19 mouse cellular contexts compared by ENCODE assay signal in genomic region chr12:57530474-57530873, GRCm38 (mm10). TPM values are rescaled to one million over a fixed set of nuclear protein-coding genes. Genes with fewer than 3 reads are reported as not detected.
DNase-seq lines count a peak whose midpoint lies in the region; ATAC-seq lines count a peak whose summit lies in the region.
"Had no signal": no experiment of that assay in that cellular context is flagged by ENCODE, and none has a peak within 500 bp of the region (broad histone marks: within the 10 kb centered on the region; RNA-seq: fewer than 3 reads in every experiment).

No protein-coding gene starts in this region.

- ATAC-seq in neural tube, embryonic 12.5 days (ENCODE audit: low FRiP score, low read depth) = peak; percentile 79
- ATAC-seq in neural tube, embryonic 15.5 days (ENCODE audit: low FRiP score) = no peak; the same call in 1 of the 2 replicates
- peak; percentile 71 for ATAC-seq in forebrain, embryonic 16.5 days
- ATAC-seq in midbrain, embryonic 11.5 days (ENCODE audit: low FRiP score) = peak; percentile 53
- ATAC-seq: intestine, embryonic 15.5 days; liver, embryonic 12.5 days had no signal

- no peak overlapping the region for H3K27ac ChIP-seq in neural tube, embryonic 12.5 days
- no peak overlapping the region for H3K27ac ChIP-seq in neural tube, embryonic 15.5 days (replicated peaks)
- no peak overlapping the region for H3K27ac ChIP-seq in forebrain, embryonic 16.5 days (ENCODE audit: low read length)
- no peak overlapping the region for H3K27ac ChIP-seq in midbrain, embryonic 11.5 days (ENCODE audit: low read depth, low read length)
- H3K27ac ChIP-seq: heart, adult 2 months; intestine, embryonic 15.5 days; liver, embryonic 12.5 days; stomach, postnatal 0 days had no signal

- peak; percentile 96 for DNase-seq in midbrain, embryonic 11.5 days (ENCODE audit: low spot score, missing footprints)
- DNase-seq in layer of hippocampus, adult 8-10 months (ENCODE audit: low spot score in 2 of 2) = no peak
- DNase-seq in gastrocnemius, postnatal 25 days = no peak
- DNase-seq in urinary bladder, postnatal 14 days (ENCODE audit: low spot score) = no peak
- DNase-seq: adrenal gland, postnatal 36 days; heart, adult 2 months; left cerebral cortex, postnatal 4 days; lung, postnatal 14 days; thymus, postnatal 36 days had no signal

- peaks cover 43% of the 10 kb centered on the region for H3K27me3 ChIP-seq in neural tube, embryonic 12.5 days (replicated peaks)
- peaks cover 71% of the 10 kb centered on the region for H3K27me3 ChIP-seq in neural tube, embryonic 15.5 days (replicated peaks)
- H3K27me3 ChIP-seq in forebrain, embryonic 16.5 days (replicated peaks; ENCODE audit: control insufficient read depth, insufficient read depth, low read length) = peaks cover 28% of the 10 kb centered on the region
- H3K27me3 ChIP-seq in midbrain, embryonic 11.5 days (ENCODE audit: control insufficient read depth, insufficient read depth, low read length) = peaks cover 57% of the 10 kb centered on the region

- WGBS in neural tube, embryonic 12.5 days = 6% methylated on average over 9 of the region's 9 CpGs
- 6% methylated on average over 9 of the region's 9 CpGs for WGBS in neural tube, embryonic 15.5 days
- WGBS in forebrain, embryonic 16.5 days = 3% methylated on average over 9 of the region's 9 CpGs
- 3% methylated on average over 9 of the region's 9 CpGs for WGBS in midbrain, embryonic 11.5 days

- no peak overlapping the region for H3K4me3 ChIP-seq in neural tube, embryonic 12.5 days
- no peak overlapping the region for H3K4me3 ChIP-seq in neural tube, embryonic 15.5 days (replicated peaks)
- no peak overlapping the region for H3K4me3 ChIP-seq in forebrain, embryonic 16.5 days (replicated peaks; ENCODE audit: low read length)
- H3K4me3 ChIP-seq in midbrain, embryonic 11.5 days (ENCODE audit: low read depth, low read length) = no peak overlapping the region
- H3K4me3 ChIP-seq: heart, adult 2 months; intestine, embryonic 15.5 days; liver, embryonic 12.5 days had no signal

- no peak overlapping the region for H3K4me2 ChIP-seq in neural tube, embryonic 12.5 days (replicated peaks)
- no peak overlapping the region for H3K4me2 ChIP-seq in neural tube, embryonic 15.5 days
- no peak overlapping the region for H3K4me2 ChIP-seq in forebrain, embryonic 16.5 days (ENCODE audit: low read length)
- no peak overlapping the region for H3K4me2 ChIP-seq in midbrain, embryonic 11.5 days
- H3K4me2 ChIP-seq: intestine, embryonic 15.5 days; liver, embryonic 12.5 days had no signal

- no peaks in the 10 kb centered on the region for H3K36me3 ChIP-seq in neural tube, embryonic 12.5 days
- no peaks in the 10 kb centered on the region for H3K36me3 ChIP-seq in neural tube, embryonic 15.5 days
- H3K36me3 ChIP-seq in forebrain, embryonic 16.5 days (ENCODE audit: control insufficient read depth, insufficient read depth) = no peaks in the 10 kb centered on the region
- no peaks in the 10 kb centered on the region for H3K36me3 ChIP-seq in midbrain, embryonic 11.5 days (ENCODE audit: control insufficient read depth, insufficient read depth, low read length)
- H3K36me3 ChIP-seq: intestine, embryonic 15.5 days; liver, embryonic 12.5 days had no signal

- H3K4me1 ChIP-seq in neural tube, embryonic 12.5 days = peaks cover 11% of the 10 kb centered on the region; the same call in 1 of the 2 replicates
- peaks cover 3% of the 10 kb centered on the region; the same call in 1 of the 2 replicates for H3K4me1 ChIP-seq in neural tube, embryonic 15.5 days
- peaks cover 8% of the 10 kb centered on the region; the same call in 1 of the 2 replicates for H3K4me1 ChIP-seq in forebrain, embryonic 16.5 days (replicated peaks; ENCODE audit: control insufficient read depth, insufficient read depth, low read length)
- peaks cover 19% of the 10 kb centered on the region for H3K4me1 ChIP-seq in midbrain, embryonic 11.5 days (ENCODE audit: control insufficient read depth, insufficient read depth, low read length)
- H3K4me1 ChIP-seq: liver, embryonic 12.5 days had no signal

- no peak overlapping the region for H3K9ac ChIP-seq in neural tube, embryonic 12.5 days
- no peak overlapping the region for H3K9ac ChIP-seq in neural tube, embryonic 15.5 days (replicated peaks)
- no peak overlapping the region for H3K9ac ChIP-seq in forebrain, embryonic 16.5 days (replicated peaks; ENCODE audit: low read depth, low read length)
- no peak overlapping the region for H3K9ac ChIP-seq in midbrain, embryonic 11.5 days (ENCODE audit: low read length)
- H3K9ac ChIP-seq: intestine, embryonic 15.5 days; liver, embryonic 12.5 days had no signal

- no peaks in the 10 kb centered on the region for H3K9me3 ChIP-seq in neural tube, embryonic 12.5 days
- H3K9me3 ChIP-seq in neural tube, embryonic 15.5 days (replicated peaks) = no peaks in the 10 kb centered on the region
- no peaks in the 10 kb centered on the region for H3K9me3 ChIP-seq in forebrain, embryonic 16.5 days (ENCODE audit: control insufficient read depth, low read length)
- H3K9me3 ChIP-seq in midbrain, embryonic 11.5 days (ENCODE audit: control insufficient read depth, low read length) = no peaks in the 10 kb centered on the region
- H3K9me3 ChIP-seq: intestine, embryonic 15.5 days; liver, embryonic 12.5 days had no signal

RNA-seq across cellular contexts. Expression of gene Foxa1, which starts 16.2 kb away (rescaled TPM):
- polyA plus RNA-seq in neural tube, embryonic 12.5 days (2016; fragmentation: Nextera tagmentation; extraction: Ambion mirVana) = 1.3 and 1.8 TPM in 2 replicates
- 0.40 and 1.1 TPM in 2 replicates for polyA plus RNA-seq in neural tube, embryonic 15.5 days (2015; fragmentation: Nextera tagmentation; extraction: Ambion mirVana)
- polyA plus RNA-seq in forebrain, embryonic 16.5 days (2015; fragmentation: Nextera tagmentation; extraction: Ambion mirVana) = 0.16 TPM in 1 of 2 replicates, not detected in the other
- 6.8 and 10.5 TPM in 2 replicates for polyA plus RNA-seq in midbrain, embryonic 11.5 days (2014; fragmentation: Nextera tagmentation; extraction: Ambion mirVana)
- not detected for total RNA-seq in layer of hippocampus, adult 8-10 months (2022)
- total RNA-seq in gastrocnemius, postnatal 25 days (2021) = not detected
- total RNA-seq: adrenal gland, postnatal 36 days; heart, adult 2 months; layer of hippocampus, postnatal 14 days; left cerebral cortex, postnatal 4 days had no signal
- polyA plus RNA-seq: C2C12; cortical plate, adult 2 months; heart, postnatal 0 days had no signal

RNA-seq across cellular contexts. Expression of gene Ttc6, which starts 33.4 kb away (rescaled TPM):
- 0.50 and 0.77 TPM in 2 replicates for polyA plus RNA-seq in neural tube, embryonic 12.5 days (2016; fragmentation: Nextera tagmentation; extraction: Ambion mirVana)
- 0.75 and 0.83 TPM in 2 replicates for polyA plus RNA-seq in neural tube, embryonic 15.5 days (2015; fragmentation: Nextera tagmentation; extraction: Ambion mirVana)
- polyA plus RNA-seq in forebrain, embryonic 16.5 days (2015; fragmentation: Nextera tagmentation; extraction: Ambion mirVana) = 0.16 and 0.18 TPM in 2 replicates
- 2.6 and 2.9 TPM in 2 replicates for polyA plus RNA-seq in midbrain, embryonic 11.5 days (2014; fragmentation: Nextera tagmentation; extraction: Ambion mirVana)
- total RNA-seq in layer of hippocampus, adult 8-10 months (2022) = under 1 TPM in 3 of 4 experiments, not detected in 1; 0.08 to 0.41 (median 0.25) TPM
- not detected for total RNA-seq in gastrocnemius, postnatal 25 days (2021)
- total RNA-seq: adrenal gland, postnatal 36 days; heart, adult 2 months had no signal
- polyA plus RNA-seq: C2C12; heart, postnatal 0 days had no signal
